Mouse (Mus musculus) ES-E14 (cell line): ENCODE results near the gene Dach1.

ENCODE experiments used
- HCFC1 ChIP-seq: IDR thresholded peaks from 2 replicates; pipeline ENCODE4 v1.6.1; 2012; ENCODE audit warnings: low read length, inconsistent platforms, borderline replicate concordance; ENCODE audit not compliant: insufficient read depth
- ZNF384 ChIP-seq: IDR thresholded peaks from 2 replicates; pipeline ENCODE4 v1.6.1; 2012; ENCODE audit warnings: low read depth, low read length, inconsistent platforms

- TF ChIP-seq HCFC1 (no peak), ZNF384 (no peak)
Observed at GRCm38 (mm10) chr14:97896622-97897021, 272.9 kb downstream of the Dach1 start.
